Mouse (Mus musculus) G1E (cell line): Measurements from ENCODE around the gene Fam196b.

ENCODE experiments used
- CTCF ChIP-seq: IDR thresholded peaks from 2 replicates; pipeline ENCODE4 v1.5.1; 2012; ENCODE audit warnings: low read depth, low read length, inconsistent platforms, mixed read lengths
- GATA1 ChIP-seq: IDR thresholded peaks from 2 replicates; pipeline ENCODE4 v1.6.1; 2012; ENCODE audit warnings: borderline replicate concordance, low read length, inconsistent platforms, mixed read lengths
- TAL1 ChIP-seq: conservative IDR thresholded peaks from 2 replicates; pipeline ENCODE4 v1.6.1; 2012; ENCODE audit warnings: low read depth, low read length, inconsistent platforms, mixed read lengths

GRCm38 (mm10) chr11:34383501-34383900, 68.9 kb downstream of the Fam196b start:
- TF ChIP-seq GATA1 (no peak), CTCF (no peak), TAL1 (no peak)
